Mouse (Mus musculus) midbrain, embryonic 16.5 days (tissue): ENCODE measurements around the gene Gm42742. TPM values are rescaled to one million over a fixed set of nuclear protein-coding genes. Genes with fewer than 3 reads are reported as not detected.

Experiments used
- ATAC-seq: fragments of 200-750 bp; cut with Nextera tagmentation; 2 replicates; pipeline ENCODE4 v1.8.0; 2017; ENCODE audit warnings: moderate TSS enrichment
- H3K27ac ChIP-seq: fragments of 300-500 bp; sonication (generic); 2 replicates; pipeline ENCODE4 v1.5.1; 2014; ENCODE audit warnings: mild to moderate bottlenecking, low read length, mixed read lengths
- H3K27me3 ChIP-seq: fragments of 300-500 bp; sonication (generic); 2 replicates; pipeline ENCODE4 v1.6.1; 2014; ENCODE audit warnings: low read depth, low read length, mixed read lengths; ENCODE audit not compliant: control insufficient read depth, insufficient read depth
- H3K36me3 ChIP-seq: fragments of 300-500 bp; sonication (generic); 2 replicates; pipeline ENCODE4 v1.6.1; 2014; ENCODE audit warnings: mild to moderate bottlenecking, low read length, moderate library complexity, mixed read lengths; ENCODE audit not compliant: control insufficient read depth, insufficient read depth
- H3K4me1 ChIP-seq: fragments of 300-500 bp; sonication (generic); 2 replicates; pipeline ENCODE4 v1.6.1; 2014; ENCODE audit warnings: mild to moderate bottlenecking, low read length, mixed read lengths; ENCODE audit not compliant: control insufficient read depth, insufficient read depth
- H3K4me2 ChIP-seq: fragments of 300-500 bp; sonication (generic); 2 replicates; pipeline ENCODE4 v1.6.1; 2014; ENCODE audit warnings: mild to moderate bottlenecking, low read length, mixed read lengths
- H3K4me3 ChIP-seq: fragments of 300-500 bp; sonication (generic); 2 replicates; pipeline ENCODE4 v1.5.1; 2014; ENCODE audit warnings: low read depth, mild to moderate bottlenecking, low read length, moderate library complexity, mixed read lengths
- H3K9ac ChIP-seq: fragments of 300-500 bp; sonication (generic); 2 replicates; pipeline ENCODE4 v1.6.1; 2014; ENCODE audit warnings: low read depth, low read length, mixed read lengths
- H3K9me3 ChIP-seq: fragments of 300-500 bp; sonication (generic); replicated peaks from 2 replicates; pipeline ENCODE4 v1.6.1; 2014; ENCODE audit warnings: mild to moderate bottlenecking, low read length, mixed read lengths; ENCODE audit not compliant: control insufficient read depth, poor library complexity, severe bottlenecking
- WGBS: fragments of 180-500 bp; shearing (Covaris S2); extraction: QIAGEN DNeasy Blood & Tissue Kit; methylation state at CpG from one replicate; pipeline ENCODE4 v1.1.7; 2014; 5-methylcytosine and 5-hydroxymethylcytosine counted together
- polyA plus RNA-seq: library from polyadenylated mRNA; unstranded; fragments of >200 nt; fragmentation: Nextera tagmentation; extraction: Ambion mirVana; gene quantifications from 2 replicates; pipeline ENCODE4 v1.2.1, GENCODE M21; 2015

Gene Gm42742
- polyA plus RNA-seq, 1 experiment from 2014 or later = 61.5 TPM

DNA sequence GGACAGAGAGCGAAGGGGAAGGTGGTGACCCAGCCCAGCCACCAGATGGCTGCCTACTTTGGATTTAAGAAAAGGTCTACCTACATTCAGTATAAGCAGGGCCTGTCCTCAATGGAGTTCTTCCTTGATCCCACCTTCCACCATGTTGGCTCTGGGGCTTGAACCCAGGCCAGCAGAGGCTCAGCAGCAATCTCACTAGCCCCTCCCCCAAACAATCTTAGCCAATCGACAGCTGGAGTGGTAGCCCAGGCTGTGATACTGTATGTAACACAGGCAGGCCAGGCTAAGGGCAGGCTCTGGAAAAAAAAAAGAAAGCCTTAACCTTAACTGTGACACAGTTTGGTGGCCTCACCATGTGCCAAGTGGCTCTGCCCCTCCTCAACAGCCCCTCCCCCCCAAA, 9.2 kb downstream of the Gm42742 start:
- WGBS = 57% methylated on average over 2 of the region's 2 CpGs
- H3K4me1 ChIP-seq = peaks cover 14% of the 10 kb centered on the region
- H3K36me3 ChIP-seq = peaks cover 6% of the 10 kb centered on the region
- ATAC-seq = no peak
- H3K27me3 ChIP-seq = no peaks in the 10 kb centered on the region
- no peak overlapping the region for H3K4me2 ChIP-seq
- H3K4me3 ChIP-seq = no peak overlapping the region
- H3K9me3 ChIP-seq = no peaks in the 10 kb centered on the region
- no peak overlapping the region for H3K27ac ChIP-seq
- H3K9ac ChIP-seq = no peak overlapping the region

DNA sequence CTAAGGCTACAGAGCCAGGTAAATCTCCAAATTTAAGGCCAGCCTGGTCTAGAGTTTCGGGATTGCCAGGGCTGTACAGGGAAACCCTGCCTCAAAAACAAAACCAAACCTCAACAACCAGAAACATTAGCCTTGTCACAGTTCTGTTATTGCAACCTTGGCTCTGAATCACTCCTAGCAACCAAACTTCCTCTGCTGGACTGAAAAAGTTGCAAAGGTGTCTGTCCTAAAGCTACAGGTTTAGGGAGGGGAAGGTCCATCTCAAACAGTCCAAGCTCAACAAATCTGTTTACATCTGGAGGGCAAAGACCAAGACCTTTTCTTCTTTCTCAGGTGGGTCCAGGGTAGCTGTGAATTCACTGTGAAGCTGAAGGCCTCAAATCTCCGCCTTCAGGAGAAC, 9.8 kb downstream of the Gm42742 start:
- ATAC-seq = no peak
- H3K9me3 ChIP-seq = no peaks in the 10 kb centered on the region
- H3K4me3 ChIP-seq = no peak overlapping the region
- H3K27ac ChIP-seq = no peak overlapping the region
- peaks cover 6% of the 10 kb centered on the region for H3K36me3 ChIP-seq
- H3K4me2 ChIP-seq = no peak overlapping the region
- peaks cover 14% of the 10 kb centered on the region for H3K4me1 ChIP-seq
- H3K27me3 ChIP-seq = no peaks in the 10 kb centered on the region
- H3K9ac ChIP-seq = no peak overlapping the region
- 98% methylated on average over 2 of the region's 2 CpGs for WGBS

DNA sequence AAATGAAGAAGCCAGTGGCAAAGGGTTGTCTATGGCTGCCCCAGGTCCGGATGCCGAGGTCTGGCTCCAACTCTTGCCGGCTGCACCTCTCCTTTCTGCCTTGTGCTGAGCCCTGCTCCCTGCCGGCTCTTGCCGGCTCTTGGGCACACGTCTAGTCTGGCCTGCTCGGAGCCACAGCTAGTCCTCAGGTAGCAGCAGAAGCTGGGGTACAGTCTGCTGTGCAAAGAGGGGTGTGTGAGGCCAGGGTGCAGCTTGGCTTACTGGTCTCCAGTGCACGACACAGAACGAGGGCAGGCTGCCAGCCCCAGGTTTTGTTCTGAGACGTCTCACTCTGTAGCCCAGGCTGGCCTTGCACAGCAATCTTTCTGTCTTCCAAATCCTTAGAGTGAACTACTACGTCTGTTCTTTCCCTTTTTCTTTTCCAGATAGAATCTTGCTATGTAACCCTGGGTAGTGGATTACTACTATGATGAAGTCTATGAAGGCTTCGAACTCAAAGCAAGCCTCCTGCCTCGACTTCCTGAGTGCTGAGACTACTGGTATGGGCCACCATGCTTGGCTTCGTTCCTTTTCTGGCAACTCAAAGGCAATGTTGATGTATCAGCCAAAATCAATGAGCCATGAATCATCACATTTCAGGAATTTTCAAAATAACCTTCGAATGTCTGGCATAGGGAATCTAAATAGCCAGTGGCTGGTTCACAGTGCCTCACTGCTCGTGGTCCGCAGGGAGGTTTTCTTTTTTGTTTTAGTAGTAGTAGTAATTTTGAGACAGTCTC, 11.4 kb downstream of the Gm42742 start:
- WGBS = 86% methylated on average over 17 of the region's 17 CpGs
- Histone ChIP-seq H3K9me3 (no peaks in the 10 kb centered on the region), H3K27ac (no peak overlapping the region), H3K4me1 (peaks cover 2% of the 10 kb centered on the region; the same call in 1 of the 2 replicates), H3K27me3 (no peaks in the 10 kb centered on the region), H3K4me3 (no peak overlapping the region), H3K9ac (no peak overlapping the region), H3K4me2 (no peak overlapping the region), H3K36me3 (no peaks in the 10 kb centered on the region)
- ATAC-seq = no peak

DNA sequence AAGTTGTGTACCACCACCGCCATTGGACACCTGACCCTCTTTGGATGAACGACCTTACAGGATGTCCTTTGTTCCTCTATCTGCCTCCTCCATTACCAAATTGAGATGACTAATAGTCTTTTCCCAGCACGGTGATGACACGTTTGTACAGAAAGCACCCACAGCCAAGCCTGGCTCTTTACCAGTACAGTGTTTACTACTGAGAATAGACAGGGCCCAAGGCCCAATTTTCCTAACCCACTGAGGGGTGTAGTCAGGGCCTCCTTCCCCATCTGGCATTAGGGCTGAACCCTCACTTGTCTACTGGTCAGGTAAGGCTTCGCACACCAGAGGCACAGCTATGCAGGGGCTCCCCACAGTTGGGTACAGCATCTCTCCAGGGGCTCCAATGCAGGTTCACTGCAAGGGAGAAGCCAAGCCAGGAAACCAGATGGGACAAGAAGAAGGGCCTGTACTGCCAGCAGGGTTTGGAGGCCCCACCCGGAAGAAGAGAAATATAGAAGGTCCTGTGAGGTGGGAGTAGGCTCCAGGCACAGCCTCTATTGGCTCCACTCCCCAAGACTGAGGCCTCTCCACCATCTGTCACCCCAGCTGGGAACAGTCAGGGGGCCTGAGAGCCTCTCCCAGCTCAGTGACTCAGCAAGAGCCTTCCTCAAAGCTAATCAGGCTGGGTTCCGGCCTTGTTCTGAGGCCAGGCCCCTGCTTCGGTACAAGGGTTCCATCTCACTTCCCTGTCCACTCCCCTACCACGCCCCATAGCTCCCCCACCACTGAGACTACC, 12.5 kb downstream of the Gm42742 start:
- H3K27ac ChIP-seq = no peak overlapping the region
- H3K9ac ChIP-seq = no peak overlapping the region
- no peak for ATAC-seq
- H3K4me1 ChIP-seq = no peaks in the 10 kb centered on the region; the same call in 1 of the 2 replicates
- 63% methylated on average over 9 of the region's 9 CpGs for WGBS
- no peak overlapping the region for H3K4me2 ChIP-seq
- H3K36me3 ChIP-seq = no peaks in the 10 kb centered on the region
- H3K4me3 ChIP-seq = no peak overlapping the region
- no peaks in the 10 kb centered on the region for H3K27me3 ChIP-seq
- no peaks in the 10 kb centered on the region for H3K9me3 ChIP-seq

- ATAC-seq = no peak
- Histone ChIP-seq H3K4me2 (no peak overlapping the region), H3K4me3 (no peak overlapping the region), H3K9ac (no peak overlapping the region), H3K27ac (no peak overlapping the region), H3K4me1 (no peaks in the 10 kb centered on the region; the same call in 1 of the 2 replicates), H3K36me3 (no peaks in the 10 kb centered on the region), H3K27me3 (no peaks in the 10 kb centered on the region), H3K9me3 (no peaks in the 10 kb centered on the region)
- 85% methylated on average over 6 of the region's 6 CpGs for WGBS
These were observed 13.4 kb downstream of the Gm42742 start for GRCm38 (mm10) chr7:127007313-127008024.

DNA sequence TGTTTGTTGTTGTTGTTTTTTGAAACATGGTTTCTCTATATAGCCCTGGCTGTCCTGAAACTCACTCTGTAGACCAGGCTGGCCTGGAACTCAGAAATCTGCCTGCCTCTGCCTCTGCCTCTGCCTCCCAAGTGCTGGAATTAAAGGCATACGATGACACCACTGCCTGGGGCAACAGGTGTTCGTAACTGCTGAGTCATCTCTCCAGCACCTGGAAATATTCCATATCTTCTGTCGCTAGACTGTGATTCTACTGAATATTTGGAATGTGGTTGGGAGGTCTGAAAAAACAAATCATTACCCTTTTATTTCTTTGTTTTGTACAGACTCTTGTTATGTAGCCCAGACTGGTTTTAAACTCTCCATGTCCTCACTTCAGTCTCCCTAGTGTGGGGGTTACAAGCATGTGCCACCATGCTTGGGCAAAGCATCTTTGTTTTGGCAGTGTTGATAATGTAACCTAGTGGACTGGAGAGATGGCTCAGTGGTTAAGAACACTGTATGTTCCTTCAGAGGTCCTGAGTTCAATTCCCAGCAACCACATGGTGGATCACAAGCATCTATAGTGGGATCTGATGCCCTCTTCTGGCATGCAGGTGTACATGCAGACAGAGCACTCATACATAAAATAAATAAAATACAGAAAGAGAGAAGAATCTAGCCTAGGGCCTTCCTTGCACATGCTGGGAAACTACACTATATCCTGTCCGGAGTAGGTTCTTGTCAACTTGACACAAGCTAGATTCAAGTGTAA, 16.6 kb downstream of the Gm42742 start:
- Histone ChIP-seq H3K4me1 (no peaks in the 10 kb centered on the region; the same call in 1 of the 2 replicates), H3K4me3 (no peak overlapping the region), H3K27ac (no peak overlapping the region), H3K9me3 (no peaks in the 10 kb centered on the region), H3K36me3 (no peaks in the 10 kb centered on the region), H3K9ac (no peak overlapping the region), H3K27me3 (no peaks in the 10 kb centered on the region), H3K4me2 (no peak overlapping the region)
- ATAC-seq = no peak
- 96% methylated on average over 4 of the region's 4 CpGs for WGBS

DNA sequence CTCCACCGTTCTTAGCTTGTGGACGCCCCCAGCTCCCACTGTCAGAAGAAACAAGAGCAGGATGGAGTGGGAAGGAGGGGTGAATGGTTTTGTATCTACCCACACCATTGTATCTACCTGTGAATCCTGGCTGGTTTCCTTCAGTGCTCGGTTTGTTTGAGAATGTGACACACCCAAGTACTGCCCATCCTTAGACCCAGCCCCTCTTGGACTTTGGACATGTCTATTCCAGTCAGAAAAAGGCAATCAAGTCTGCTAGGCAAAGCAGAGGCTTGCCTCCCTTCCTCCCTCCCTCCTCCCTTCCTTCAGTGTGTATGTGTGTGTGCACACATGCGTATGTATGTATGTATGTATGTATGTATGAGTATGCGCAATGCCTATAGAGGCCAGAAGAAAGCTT, 17.3 kb downstream of the Gm42742 start:
- Histone ChIP-seq H3K36me3 (no peaks in the 10 kb centered on the region), H3K4me1 (no peaks in the 10 kb centered on the region; the same call in 1 of the 2 replicates), H3K4me3 (no peak overlapping the region), H3K27ac (no peak overlapping the region), H3K4me2 (no peak overlapping the region), H3K27me3 (no peaks in the 10 kb centered on the region), H3K9me3 (no peaks in the 10 kb centered on the region), H3K9ac (no peak overlapping the region)
- no peak for ATAC-seq
- WGBS = 89% methylated on average over 5 of the region's 5 CpGs

DNA sequence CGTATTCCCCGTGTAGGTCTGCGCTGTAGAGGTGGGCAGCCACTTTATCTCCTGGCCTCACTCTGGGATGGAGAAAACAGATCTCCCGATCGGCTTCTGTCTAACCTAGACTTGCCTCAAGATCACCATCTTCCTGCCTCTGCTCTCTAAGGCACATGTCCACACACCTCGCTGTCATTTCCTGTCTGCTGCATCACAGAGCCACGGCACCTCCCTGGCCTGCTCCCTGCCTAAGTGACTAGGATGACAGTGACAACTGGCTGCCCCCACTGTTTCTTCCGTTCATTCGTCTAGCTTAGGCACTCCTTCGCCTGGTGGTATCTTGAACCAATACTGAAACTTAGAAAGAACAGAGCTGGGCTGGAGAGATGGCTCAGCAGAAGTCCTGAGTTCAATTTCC, 21.3 kb downstream of the Gm42742 start:
- H3K9ac ChIP-seq = no peak overlapping the region
- no peak for ATAC-seq
- H3K4me3 ChIP-seq = no peak overlapping the region
- 82% methylated on average over 10 of the region's 10 CpGs for WGBS
- H3K27me3 ChIP-seq = no peaks in the 10 kb centered on the region
- no peaks in the 10 kb centered on the region for H3K36me3 ChIP-seq
- no peaks in the 10 kb centered on the region for H3K4me1 ChIP-seq
- H3K4me2 ChIP-seq = no peak overlapping the region
- H3K27ac ChIP-seq = no peak overlapping the region
- H3K9me3 ChIP-seq = no peaks in the 10 kb centered on the region
